Mouse (Mus musculus): ENCODE results near the gene Rtn4rl1. TPM values are rescaled to one million over a fixed set of nuclear protein-coding genes. Genes with fewer than 3 reads are reported as not detected.
"Not testable (repeated sequence)": the region's sequence is repeated elsewhere in the genome, so short reads cannot be mapped to it uniquely, and the experiment has no call there.

Gene Rtn4rl1
- polyA plus RNA-seq, 1 experiment from 2014 or later: 0.88 TPM

DNA sequence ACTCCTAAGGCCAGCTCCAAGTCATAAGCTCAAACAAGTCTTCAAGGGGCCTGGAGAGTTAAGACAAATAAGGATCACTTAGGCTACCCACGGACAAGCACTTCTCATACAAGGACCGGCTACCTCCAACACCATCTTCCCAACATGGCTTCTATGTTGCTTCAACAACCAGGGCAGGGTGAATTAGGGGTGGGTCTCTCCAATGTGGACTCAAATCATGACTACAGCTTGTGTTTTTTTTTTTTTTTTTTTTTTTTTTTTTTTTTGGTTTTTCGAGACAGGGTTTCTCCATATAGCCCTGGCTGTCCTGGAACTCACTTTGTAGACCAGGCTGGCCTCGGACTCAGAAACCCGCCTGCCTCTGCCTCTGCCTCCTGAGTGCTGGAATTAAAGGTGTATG is 102.0 kb downstream of the Rtn4rl1 start:
- H3K9me3 ChIP-seq (ENCODE audit: control insufficient read depth, low read depth, low read length); H3K4me2 ChIP-seq (replicated peaks; ENCODE audit: low read depth, low read length); H3K9ac ChIP-seq (replicated peaks; ENCODE audit: low read depth, low read length); H3K27ac ChIP-seq (ENCODE audit: low read length); H3K4me3 ChIP-seq (ENCODE audit: low read depth, low read length); H3K27me3 ChIP-seq (ENCODE audit: control insufficient read depth, insufficient read depth, low read length); ATAC-seq (ENCODE audit: insufficient number of reproducible peaks, insufficient read depth, low FRiP score, low read depth): not testable (repeated sequence)
- Histone ChIP-seq H3K36me3 (ENCODE audit: control insufficient read depth, insufficient read depth, low read length) (peaks cover 11% of the 10 kb centered on the region), H3K4me1 (ENCODE audit: control insufficient read depth, insufficient read depth, low read length) (peaks cover 15% of the 10 kb centered on the region; the same call in 1 of the 2 replicates)
- WGBS: 86% methylated on average over 5 of the region's 5 CpGs

DNA sequence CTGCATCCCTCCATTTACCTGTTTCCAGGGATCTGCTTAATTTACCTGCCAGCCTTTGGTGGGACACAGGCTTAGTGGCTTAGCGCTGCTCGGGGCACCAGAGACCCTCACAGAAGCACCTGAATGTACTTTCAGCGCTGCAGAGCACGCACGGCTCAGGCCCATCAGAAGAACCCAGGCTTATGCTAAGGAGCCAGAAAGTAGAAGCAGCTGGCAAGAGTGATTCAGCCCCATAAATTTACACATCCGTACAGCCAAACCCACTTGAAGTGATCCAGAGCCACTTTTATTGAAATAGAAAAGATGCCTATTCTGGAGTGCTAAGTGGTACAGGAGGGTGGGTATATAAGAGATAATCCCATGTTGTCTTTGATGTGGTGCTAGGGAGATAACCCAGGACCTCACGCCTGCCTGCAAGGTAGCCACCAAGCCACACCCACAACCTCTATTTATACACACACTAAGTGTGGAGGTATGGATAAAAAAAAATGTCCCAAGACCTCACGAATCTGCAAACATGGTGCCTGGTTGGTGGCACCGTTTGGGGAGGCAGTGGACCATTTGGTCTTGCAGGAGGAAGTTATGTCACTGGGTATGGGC is 102.9 kb downstream of the Rtn4rl1 start:
- ATAC-seq (ENCODE audit: insufficient number of reproducible peaks, insufficient read depth, low FRiP score, low read depth): no peak
- Histone ChIP-seq H3K4me3 (ENCODE audit: low read depth, low read length) (no peak overlapping the region), H3K36me3 (ENCODE audit: control insufficient read depth, insufficient read depth, low read length) (peaks cover 20% of the 10 kb centered on the region), H3K4me2 (replicated peaks; ENCODE audit: low read depth, low read length) (no peak overlapping the region), H3K27me3 (ENCODE audit: control insufficient read depth, insufficient read depth, low read length) (no peaks in the 10 kb centered on the region), H3K9me3 (ENCODE audit: control insufficient read depth, low read depth, low read length) (no peaks in the 10 kb centered on the region), H3K9ac (replicated peaks; ENCODE audit: low read depth, low read length) (no peak overlapping the region), H3K4me1 (ENCODE audit: control insufficient read depth, insufficient read depth, low read length) (peaks cover 10% of the 10 kb centered on the region; the same call in 1 of the 2 replicates), H3K27ac (ENCODE audit: low read length) (no peak overlapping the region)
- WGBS: 71% methylated on average over 9 of the region's 9 CpGs

GRCm38 (mm10) chr11:75297631-75298030 is 104.0 kb downstream of the Rtn4rl1 start:
- peaks cover 6% of the 10 kb centered on the region; the same call in 1 of the 2 replicates for H3K4me1 ChIP-seq (ENCODE audit: control insufficient read depth, insufficient read depth, low read length)
- peaks cover 28% of the 10 kb centered on the region for H3K36me3 ChIP-seq (ENCODE audit: control insufficient read depth, insufficient read depth, low read length)
- no peak overlapping the region for H3K4me3 ChIP-seq (ENCODE audit: low read depth, low read length)
- H3K4me2 ChIP-seq (replicated peaks; ENCODE audit: low read depth, low read length): no peak overlapping the region
- WGBS: 59% methylated on average over 9 of the region's 9 CpGs
- no peak for ATAC-seq (ENCODE audit: insufficient number of reproducible peaks, insufficient read depth, low FRiP score, low read depth)
- no peaks in the 10 kb centered on the region for H3K27me3 ChIP-seq (ENCODE audit: control insufficient read depth, insufficient read depth, low read length)
- no peak overlapping the region for H3K27ac ChIP-seq (ENCODE audit: low read length)
- H3K9me3 ChIP-seq (ENCODE audit: control insufficient read depth, low read depth, low read length): no peaks in the 10 kb centered on the region
- H3K9ac ChIP-seq (replicated peaks; ENCODE audit: low read depth, low read length): no peak overlapping the region

DNA sequence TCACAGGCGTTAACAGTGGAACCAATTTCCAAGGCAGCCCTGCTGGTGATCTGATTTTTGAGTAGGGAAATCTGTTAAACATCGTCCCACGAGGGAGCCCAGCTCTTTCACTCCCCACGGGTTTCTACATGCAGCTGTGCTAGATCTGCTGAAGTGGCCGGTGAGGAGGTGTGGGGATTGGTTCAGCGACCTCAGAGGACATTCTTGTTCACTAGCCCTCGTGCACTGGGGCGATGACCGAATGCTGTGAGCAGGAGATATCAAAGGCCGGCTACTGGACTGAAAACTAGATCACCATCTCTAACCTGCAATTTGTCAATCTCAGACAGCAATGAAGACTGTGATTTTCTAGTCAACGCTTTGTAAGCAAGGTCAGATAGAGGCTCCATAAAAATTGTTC is 104.9 kb downstream of the Rtn4rl1 start:
- ATAC-seq (ENCODE audit: insufficient number of reproducible peaks, insufficient read depth, low FRiP score, low read depth): no peak
- H3K9me3 ChIP-seq (ENCODE audit: control insufficient read depth, low read depth, low read length): no peaks in the 10 kb centered on the region
- no peak overlapping the region for H3K4me2 ChIP-seq (replicated peaks; ENCODE audit: low read depth, low read length)
- WGBS: 48% methylated on average over 11 of the region's 11 CpGs
- H3K27ac ChIP-seq (ENCODE audit: low read length): no peak overlapping the region
- H3K4me3 ChIP-seq (ENCODE audit: low read depth, low read length): no peak overlapping the region
- H3K27me3 ChIP-seq (ENCODE audit: control insufficient read depth, insufficient read depth, low read length): no peaks in the 10 kb centered on the region
- no peak overlapping the region for H3K9ac ChIP-seq (replicated peaks; ENCODE audit: low read depth, low read length)
- H3K36me3 ChIP-seq (ENCODE audit: control insufficient read depth, insufficient read depth, low read length): peaks cover 34% of the 10 kb centered on the region
- peaks cover 6% of the 10 kb centered on the region; the same call in 1 of the 2 replicates for H3K4me1 ChIP-seq (ENCODE audit: control insufficient read depth, insufficient read depth, low read length)

DNA sequence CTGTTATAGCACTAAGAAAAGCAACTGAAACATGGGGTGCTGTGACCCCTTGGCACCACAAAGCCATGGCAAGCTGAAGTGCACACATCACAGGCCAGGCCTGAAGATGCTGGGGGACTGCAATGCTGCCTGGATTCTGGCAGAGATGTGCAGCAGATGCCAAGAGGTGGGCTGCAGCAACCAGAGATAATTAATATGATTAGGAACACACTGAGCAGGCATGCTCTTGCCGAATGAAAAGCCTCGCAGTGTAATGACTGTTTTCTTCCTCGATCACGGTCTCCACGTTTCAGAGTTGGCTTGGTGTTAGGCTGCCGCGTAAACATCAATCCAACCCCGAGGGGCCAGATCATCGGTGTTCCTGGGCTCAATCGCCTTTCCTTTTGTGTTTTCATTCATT is 106.2 kb downstream of the Rtn4rl1 start:
- Histone ChIP-seq H3K4me2 (replicated peaks; ENCODE audit: low read depth, low read length) (no peak overlapping the region), H3K27me3 (ENCODE audit: control insufficient read depth, insufficient read depth, low read length) (no peaks in the 10 kb centered on the region), H3K9ac (replicated peaks; ENCODE audit: low read depth, low read length) (no peak overlapping the region), H3K9me3 (ENCODE audit: control insufficient read depth, low read depth, low read length) (no peaks in the 10 kb centered on the region), H3K27ac (ENCODE audit: low read length) (no peak overlapping the region), H3K4me3 (ENCODE audit: low read depth, low read length) (no peak overlapping the region), H3K4me1 (ENCODE audit: control insufficient read depth, insufficient read depth, low read length) (no peaks in the 10 kb centered on the region), H3K36me3 (ENCODE audit: control insufficient read depth, insufficient read depth, low read length) (peaks cover 35% of the 10 kb centered on the region)
- 83% methylated on average over 10 of the region's 10 CpGs for WGBS
- ATAC-seq (ENCODE audit: insufficient number of reproducible peaks, insufficient read depth, low FRiP score, low read depth): no peak

GRCm38 (mm10) chr11:75300954-75301353 is 107.4 kb downstream of the Rtn4rl1 start:
- Histone ChIP-seq H3K9ac (replicated peaks; ENCODE audit: low read depth, low read length) (no peak overlapping the region), H3K4me3 (ENCODE audit: low read depth, low read length) (no peak overlapping the region), H3K27me3 (ENCODE audit: control insufficient read depth, insufficient read depth, low read length) (no peaks in the 10 kb centered on the region), H3K4me1 (ENCODE audit: control insufficient read depth, insufficient read depth, low read length) (no peaks in the 10 kb centered on the region), H3K36me3 (ENCODE audit: control insufficient read depth, insufficient read depth, low read length) (peaks cover 47% of the 10 kb centered on the region), H3K27ac (ENCODE audit: low read length) (no peak overlapping the region), H3K9me3 (ENCODE audit: control insufficient read depth, low read depth, low read length) (no peaks in the 10 kb centered on the region), H3K4me2 (replicated peaks; ENCODE audit: low read depth, low read length) (no peak overlapping the region)
- 85% methylated on average over 9 of the region's 9 CpGs for WGBS
- no peak for ATAC-seq (ENCODE audit: insufficient number of reproducible peaks, insufficient read depth, low FRiP score, low read depth)

DNA sequence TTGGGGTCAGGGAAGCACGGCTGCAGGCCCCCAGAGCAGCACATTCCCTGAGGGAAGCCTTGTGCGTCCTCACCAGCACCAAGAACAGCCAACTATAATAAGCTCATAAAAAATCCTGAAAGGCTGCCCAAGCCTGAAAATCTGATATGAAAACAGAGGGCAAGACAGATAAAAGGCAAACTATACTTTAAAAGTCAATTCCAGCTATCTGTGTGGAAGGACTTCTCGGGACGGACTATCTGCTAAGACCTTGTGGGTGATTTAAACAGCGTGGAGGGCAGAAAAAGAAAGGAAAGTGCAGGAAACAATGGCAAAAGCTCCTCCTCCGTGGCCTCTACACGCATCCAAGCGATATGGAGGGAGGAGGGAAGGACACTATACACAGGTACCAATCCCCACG is 111.2 kb downstream of the Rtn4rl1 start:
- no peak for ATAC-seq (ENCODE audit: insufficient number of reproducible peaks, insufficient read depth, low FRiP score, low read depth)
- no peaks in the 10 kb centered on the region for H3K27me3 ChIP-seq (ENCODE audit: control insufficient read depth, insufficient read depth, low read length)
- no peak overlapping the region for H3K27ac ChIP-seq (ENCODE audit: low read length)
- peaks cover 73% of the 10 kb centered on the region for H3K36me3 ChIP-seq (ENCODE audit: control insufficient read depth, insufficient read depth, low read length)
- no peaks in the 10 kb centered on the region for H3K9me3 ChIP-seq (ENCODE audit: control insufficient read depth, low read depth, low read length)
- no peak overlapping the region for H3K4me2 ChIP-seq (replicated peaks; ENCODE audit: low read depth, low read length)
- H3K4me3 ChIP-seq (ENCODE audit: low read depth, low read length): no peak overlapping the region
- H3K9ac ChIP-seq (replicated peaks; ENCODE audit: low read depth, low read length): no peak overlapping the region
- 91% methylated on average over 9 of the region's 9 CpGs for WGBS
- no peaks in the 10 kb centered on the region for H3K4me1 ChIP-seq (ENCODE audit: control insufficient read depth, insufficient read depth, low read length)

DNA sequence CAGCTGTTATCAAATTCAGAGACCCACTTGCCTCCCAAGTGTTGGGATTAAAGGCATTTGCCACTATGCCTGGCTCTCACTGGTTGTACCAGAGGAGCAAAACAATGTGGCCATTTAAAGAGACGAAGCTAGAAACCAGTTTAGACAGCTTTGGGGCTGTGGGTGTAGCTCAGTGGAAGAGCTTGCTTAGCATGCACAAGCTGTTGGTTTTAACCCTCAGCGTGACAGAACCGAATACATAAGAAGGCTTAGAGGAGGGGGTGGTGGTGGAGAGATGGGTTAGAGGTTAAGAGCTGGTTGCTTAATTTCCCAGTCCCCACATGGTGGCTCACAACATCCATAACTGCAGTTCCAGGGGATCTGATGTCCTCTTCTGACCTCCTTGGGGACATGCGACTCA is 115.1 kb downstream of the Rtn4rl1 start:
- H3K9ac ChIP-seq (replicated peaks; ENCODE audit: low read depth, low read length): no peak overlapping the region
- H3K27me3 ChIP-seq (ENCODE audit: control insufficient read depth, insufficient read depth, low read length): no peaks in the 10 kb centered on the region
- 85% methylated on average over 4 of the region's 4 CpGs for WGBS
- no peaks in the 10 kb centered on the region for H3K4me1 ChIP-seq (ENCODE audit: control insufficient read depth, insufficient read depth, low read length)
- H3K4me2 ChIP-seq (replicated peaks; ENCODE audit: low read depth, low read length): no peak overlapping the region
- H3K9me3 ChIP-seq (ENCODE audit: control insufficient read depth, low read depth, low read length): no peaks in the 10 kb centered on the region
- H3K4me3 ChIP-seq (ENCODE audit: low read depth, low read length): no peak overlapping the region
- no peak for ATAC-seq (ENCODE audit: insufficient number of reproducible peaks, insufficient read depth, low FRiP score, low read depth)
- H3K27ac ChIP-seq (ENCODE audit: low read length): no peak overlapping the region
- H3K36me3 ChIP-seq (ENCODE audit: control insufficient read depth, insufficient read depth, low read length): peaks cover 75% of the 10 kb centered on the region

GRCm38 (mm10) chr11:75310813-75311212 is 117.2 kb downstream of the Rtn4rl1 start:
- Histone ChIP-seq H3K9me3 (ENCODE audit: control insufficient read depth, low read depth, low read length) (no peaks in the 10 kb centered on the region), H3K4me2 (replicated peaks; ENCODE audit: low read depth, low read length) (no peak overlapping the region), H3K36me3 (ENCODE audit: control insufficient read depth, insufficient read depth, low read length) (peaks cover 77% of the 10 kb centered on the region), H3K4me3 (ENCODE audit: low read depth, low read length) (no peak overlapping the region), H3K27ac (ENCODE audit: low read length) (no peak overlapping the region), H3K4me1 (ENCODE audit: control insufficient read depth, insufficient read depth, low read length) (no peaks in the 10 kb centered on the region), H3K9ac (replicated peaks; ENCODE audit: low read depth, low read length) (no peak overlapping the region), H3K27me3 (ENCODE audit: control insufficient read depth, insufficient read depth, low read length) (no peaks in the 10 kb centered on the region)
- no peak for ATAC-seq (ENCODE audit: insufficient number of reproducible peaks, insufficient read depth, low FRiP score, low read depth)
- WGBS: 89% methylated on average over 8 of the region's 8 CpGs

All from stomach, embryonic 14.5 days (tissue).